Mouse (Mus musculus): ENCODE data around the gene Lrfn1.

The Lrfn1 gene

GRCm38 (mm10) chr7:28451531-28452360 is at the start of gene Lrfn1:
Lrfn1 (plus strand) TSS chr7:28451980.
- no peak for DNase-seq (ENCODE audit: low spot score)

- DNase-seq (ENCODE audit: low spot score): peak; percentile 75
These were observed 40.8 kb upstream of the Lrfn1 start for GRCm38 (mm10) chr7:28410841-28411475.

- no peak for DNase-seq (ENCODE audit: low spot score)
These were observed 39.0 kb upstream of the Lrfn1 start for GRCm38 (mm10) chr7:28412826-28413225.

- DNase-seq (ENCODE audit: low spot score): no peak
These were observed 34.4 kb upstream of the Lrfn1 start for GRCm38 (mm10) chr7:28417368-28417767.

- DNase-seq (ENCODE audit: low spot score): peak; percentile 81
These were observed 33.6 kb upstream of the Lrfn1 start for GRCm38 (mm10) chr7:28418096-28418670.

- no peak for DNase-seq (ENCODE audit: low spot score)
These were observed 32.4 kb upstream of the Lrfn1 start for GRCm38 (mm10) chr7:28419416-28419815.

- DNase-seq (ENCODE audit: low spot score): no peak
These were observed 28.8 kb upstream of the Lrfn1 start for GRCm38 (mm10) chr7:28423018-28423417.

- DNase-seq (ENCODE audit: low spot score): no peak
These were observed 24.0 kb upstream of the Lrfn1 start for GRCm38 (mm10) chr7:28427738-28428137.

- no peak for DNase-seq (ENCODE audit: low spot score)
These were observed 21.3 kb upstream of the Lrfn1 start for GRCm38 (mm10) chr7:28430512-28430911.

- no peak for DNase-seq (ENCODE audit: low spot score)
These were observed 19.5 kb upstream of the Lrfn1 start for GRCm38 (mm10) chr7:28432252-28432651.

GRCm38 (mm10) chr7:28435660-28436259 is 16.0 kb upstream of the Lrfn1 start:
- no peak for DNase-seq (ENCODE audit: low spot score)

GRCm38 (mm10) chr7:28436271-28436904 is 15.4 kb upstream of the Lrfn1 start:
- peak; percentile 100 for DNase-seq (ENCODE audit: low spot score)

- peak; percentile 94 for DNase-seq (ENCODE audit: low spot score)
These were observed 14.7 kb upstream of the Lrfn1 start, which contains the start of gene Gmfg for GRCm38 (mm10) chr7:28436932-28437570. Gmfg (plus strand) TSS chr7:28437447.

GRCm38 (mm10) chr7:28437964-28438363 is 13.8 kb upstream of the Lrfn1 start:
- DNase-seq (ENCODE audit: low spot score): no peak

GRCm38 (mm10) chr7:28438771-28439170 is 13.0 kb upstream of the Lrfn1 start:
- DNase-seq (ENCODE audit: low spot score): no peak

- DNase-seq (ENCODE audit: low spot score): peak; percentile 91
These were observed 11.0 kb upstream of the Lrfn1 start for GRCm38 (mm10) chr7:28440739-28441138.

GRCm38 (mm10) chr7:28441776-28442485 is 9.8 kb upstream of the Lrfn1 start:
- DNase-seq (ENCODE audit: low spot score): no peak

- DNase-seq (ENCODE audit: low spot score): peak; percentile 57
These were observed 9.1 kb upstream of the Lrfn1 start for GRCm38 (mm10) chr7:28442688-28443087.

- no peak for DNase-seq (ENCODE audit: low spot score)
These were observed 7.3 kb upstream of the Lrfn1 start for GRCm38 (mm10) chr7:28444344-28444974.

GRCm38 (mm10) chr7:28446446-28446845 is 5.3 kb upstream of the Lrfn1 start:
- DNase-seq (ENCODE audit: low spot score): peak; percentile 80

Data from lung, postnatal 25 days (tissue).